Mouse (Mus musculus) megakaryocyte, adult 5-6 weeks (primary cell): ENCODE results near the gene Snx9. TPM values are rescaled to one million over a fixed set of nuclear protein-coding genes. Genes with fewer than 3 reads are reported as not detected.

Source experiments
- ATAC-seq: 2 replicates; pipeline ENCODE4 v1.8.0; 2016; ENCODE audit warnings: mild to moderate bottlenecking, inconsistent platforms; ENCODE audit not compliant: poor library complexity, severe bottlenecking
- total RNA-seq, 2 experiments: library from RNA; stranded (forward) in 1 of 2; stranded (reverse) in 1 of 2; fragments of 153-499, 151-499 nt in 1 of 2; fragments of 221-1000, 200-1000 nt in 1 of 2; gene quantifications; 2 replicates each; pipeline versions ENCODE4 v1.2.3 to v1.2.4; 2015 to 2017

Snx9 gene
- total RNA-seq, 2 experiments from 2014 or later = 36.6 to 51.4 TPM

- no peak for ATAC-seq
Observed at GRCm38 (mm10) chr17:5842988-5843640, 2.0 kb downstream of the Snx9 start.

- ATAC-seq = no peak
Observed at GRCm38 (mm10) chr17:5843641-5843990, 2.5 kb downstream of the Snx9 start.

GRCm38 (mm10) chr17:5845376-5845775 lies 4.2 kb downstream of the Snx9 start:
- no peak for ATAC-seq

- no peak for ATAC-seq
Observed at GRCm38 (mm10) chr17:5846101-5846500, 5.0 kb downstream of the Snx9 start.

- ATAC-seq = no peak
Observed at GRCm38 (mm10) chr17:5848706-5849415, 7.7 kb downstream of the Snx9 start.

GRCm38 (mm10) chr17:5849421-5849910 lies 8.3 kb downstream of the Snx9 start:
- no peak for ATAC-seq

- no peak for ATAC-seq
Observed at GRCm38 (mm10) chr17:5850031-5850430, 8.9 kb downstream of the Snx9 start.

GRCm38 (mm10) chr17:5850476-5850875 lies 9.3 kb downstream of the Snx9 start:
- no peak for ATAC-seq

GRCm38 (mm10) chr17:5853936-5854335 lies 12.8 kb downstream of the Snx9 start:
- no peak for ATAC-seq

- no peak for ATAC-seq
Observed at GRCm38 (mm10) chr17:5855560-5855959, 14.4 kb downstream of the Snx9 start.

GRCm38 (mm10) chr17:5856426-5856825 lies 15.3 kb downstream of the Snx9 start:
- ATAC-seq = no peak

GRCm38 (mm10) chr17:5857206-5857605 lies 16.1 kb downstream of the Snx9 start:
- ATAC-seq = no peak

- no peak for ATAC-seq
Observed at GRCm38 (mm10) chr17:5858209-5858608, 17.1 kb downstream of the Snx9 start.

- ATAC-seq = no peak
Observed at GRCm38 (mm10) chr17:5862285-5862684, 21.2 kb downstream of the Snx9 start.

GRCm38 (mm10) chr17:5862869-5863268 lies 21.7 kb downstream of the Snx9 start:
- no peak for ATAC-seq

- no peak for ATAC-seq
Observed at GRCm38 (mm10) chr17:5863745-5864144, 22.6 kb downstream of the Snx9 start.

GRCm38 (mm10) chr17:5867456-5867855 lies 26.3 kb downstream of the Snx9 start:
- ATAC-seq = peak; percentile 33; the same call in 1 of the 2 replicates

GRCm38 (mm10) chr17:5868319-5869031 lies 27.3 kb downstream of the Snx9 start:
- ATAC-seq = no peak

GRCm38 (mm10) chr17:5869461-5869860 lies 28.3 kb downstream of the Snx9 start:
- ATAC-seq = no peak

- ATAC-seq = no peak
Observed at GRCm38 (mm10) chr17:5870002-5870401, 28.9 kb downstream of the Snx9 start.

- no peak for ATAC-seq
Observed at GRCm38 (mm10) chr17:5870696-5871095, 29.6 kb downstream of the Snx9 start.

GRCm38 (mm10) chr17:5872506-5872905 lies 31.4 kb downstream of the Snx9 start:
- ATAC-seq = no peak
